Mouse (Mus musculus): Measurements from ENCODE around the gene Rreb1. TPM values are rescaled to one million over a fixed set of nuclear protein-coding genes. Genes with fewer than 3 reads are reported as not detected.
A peak's percentile ranks its signal among the peaks of the same experiment; 100 is the strongest.

The Rreb1 gene
- total and polyA plus RNA-seq, 2 experiments = 9.0 to 12.4 TPM

DNA sequence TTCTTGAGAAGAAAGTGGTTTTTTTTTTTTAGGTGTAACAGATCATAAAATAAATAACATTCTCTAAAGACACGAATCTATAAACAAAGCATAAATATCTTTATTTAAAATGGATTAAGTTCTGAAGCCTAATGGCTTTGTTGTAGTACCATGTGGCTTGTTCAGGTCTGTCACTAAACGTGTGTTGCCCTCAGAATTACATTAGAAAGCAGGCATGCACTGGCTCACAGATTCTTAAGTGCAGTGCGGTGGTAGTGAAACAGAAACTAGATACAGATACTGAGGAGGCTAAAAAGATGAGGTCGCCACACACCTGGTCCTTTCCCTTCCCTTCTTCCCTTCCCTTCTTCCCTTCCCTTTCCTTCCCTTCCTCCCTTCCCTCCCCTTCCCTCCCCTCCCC is 75.2 kb downstream of the Rreb1 start:
- Histone ChIP-seq H3K4me1 (ENCODE audit: control insufficient read depth, insufficient read depth, low read length) (peaks cover 10% of the 10 kb centered on the region), H3K4me3 (ENCODE audit: insufficient read depth, low read depth, low read length) (no peak overlapping the region), H3K79me2 (ENCODE audit: control insufficient read depth, insufficient read depth, low read length) (peaks cover 33% of the 10 kb centered on the region; the same call in 1 of the 2 replicates), H3K27ac (replicated peaks; ENCODE audit: insufficient read depth, low read depth, low read length) (no peak overlapping the region), H3K27me3 (ENCODE audit: control insufficient read depth, insufficient read depth, low read length) (no peaks in the 10 kb centered on the region), H3K9ac (ENCODE audit: low read depth, low read length) (no peak overlapping the region), H3K36me3 (ENCODE audit: control insufficient read depth, insufficient read depth, low read length) (no peaks in the 10 kb centered on the region)
- WGBS = 43% methylated on average over 4 of the region's 4 CpGs
- TF ChIP-seq CTCF (IDR thresholded peaks at IDR 0.05; ENCODE audit: low read depth, low read length) (no peak), POLR2A (IDR thresholded peaks at IDR 0.05; ENCODE audit: extremely low read depth, insufficient read depth, low read length) (no peak)
- DNase-seq (ENCODE audit: extremely low read depth, low read depth, low spot score) = no peak

DNA sequence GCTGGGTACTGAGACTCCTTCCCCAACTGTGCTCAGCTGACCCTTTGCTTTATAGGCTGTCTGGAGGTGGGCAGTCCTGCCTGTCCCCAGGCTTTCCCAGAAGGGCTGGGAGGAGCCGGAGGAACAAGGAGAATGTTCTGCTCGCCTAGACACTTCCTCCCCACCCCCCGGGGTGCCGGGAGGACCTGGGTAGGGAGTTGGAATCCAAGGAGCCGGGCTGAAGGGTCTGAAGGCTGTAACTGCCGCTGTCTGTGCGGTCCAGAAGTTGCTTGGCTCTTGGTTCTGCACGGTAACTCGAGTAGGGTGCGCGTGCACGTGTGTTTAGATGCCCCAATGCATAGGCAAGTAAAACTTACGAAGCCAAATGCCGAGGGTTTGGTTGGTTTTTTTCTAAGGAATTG is 75.8 kb downstream of the Rreb1 start:
- Histone ChIP-seq H3K4me3 (ENCODE audit: insufficient read depth, low read depth, low read length) (0 out of 2 replicates have a peak overlapping the region, but pooled peaks have one; percentile 0), H3K4me1 (ENCODE audit: control insufficient read depth, insufficient read depth, low read length) (peaks cover 11% of the 10 kb centered on the region), H3K27ac (replicated peaks; ENCODE audit: insufficient read depth, low read depth, low read length) (peak overlapping the region; percentile 69), H3K79me2 (ENCODE audit: control insufficient read depth, insufficient read depth, low read length) (peaks cover 27% of the 10 kb centered on the region; the same call in 1 of the 2 replicates), H3K9ac (ENCODE audit: low read depth, low read length) (0 out of 2 replicates have a peak overlapping the region, but pooled peaks have one; percentile 2), H3K27me3 (ENCODE audit: control insufficient read depth, insufficient read depth, low read length) (no peaks in the 10 kb centered on the region), H3K36me3 (ENCODE audit: control insufficient read depth, insufficient read depth, low read length) (no peaks in the 10 kb centered on the region)
- 34% methylated on average over 14 of the region's 14 CpGs for WGBS
- no peak for TF ChIP-seq POLR2A (IDR thresholded peaks at IDR 0.05; ENCODE audit: extremely low read depth, insufficient read depth, low read length)
- no peak for TF ChIP-seq CTCF (IDR thresholded peaks at IDR 0.05; ENCODE audit: low read depth, low read length)
- no peak for DNase-seq (ENCODE audit: extremely low read depth, low read depth, low spot score)

GRCm38 (mm10) chr13:37854455-37855220 is 76.4 kb downstream of the Rreb1 start:
- H3K4me1 ChIP-seq (ENCODE audit: control insufficient read depth, insufficient read depth, low read length) = peaks cover 12% of the 10 kb centered on the region
- peaks cover 26% of the 10 kb centered on the region; the same call in 1 of the 2 replicates for H3K79me2 ChIP-seq (ENCODE audit: control insufficient read depth, insufficient read depth, low read length)
- H3K9ac ChIP-seq (ENCODE audit: low read depth, low read length) = peak overlapping the region; percentile 9; the same call in 1 of the 2 replicates
- 25% methylated on average over 14 of the region's 14 CpGs for WGBS
- H3K4me3 ChIP-seq (ENCODE audit: insufficient read depth, low read depth, low read length) = no peak overlapping the region
- peak overlapping the region; percentile 69 for H3K27ac ChIP-seq (replicated peaks; ENCODE audit: insufficient read depth, low read depth, low read length)
- TF ChIP-seq POLR2A (IDR thresholded peaks at IDR 0.05; ENCODE audit: extremely low read depth, insufficient read depth, low read length) (no peak), CTCF (IDR thresholded peaks at IDR 0.05; ENCODE audit: low read depth, low read length) (no peak)
- no peaks in the 10 kb centered on the region for H3K27me3 ChIP-seq (ENCODE audit: control insufficient read depth, insufficient read depth, low read length)
- no peak for DNase-seq (ENCODE audit: extremely low read depth, low read depth, low spot score)
- no peaks in the 10 kb centered on the region for H3K36me3 ChIP-seq (ENCODE audit: control insufficient read depth, insufficient read depth, low read length)

DNA sequence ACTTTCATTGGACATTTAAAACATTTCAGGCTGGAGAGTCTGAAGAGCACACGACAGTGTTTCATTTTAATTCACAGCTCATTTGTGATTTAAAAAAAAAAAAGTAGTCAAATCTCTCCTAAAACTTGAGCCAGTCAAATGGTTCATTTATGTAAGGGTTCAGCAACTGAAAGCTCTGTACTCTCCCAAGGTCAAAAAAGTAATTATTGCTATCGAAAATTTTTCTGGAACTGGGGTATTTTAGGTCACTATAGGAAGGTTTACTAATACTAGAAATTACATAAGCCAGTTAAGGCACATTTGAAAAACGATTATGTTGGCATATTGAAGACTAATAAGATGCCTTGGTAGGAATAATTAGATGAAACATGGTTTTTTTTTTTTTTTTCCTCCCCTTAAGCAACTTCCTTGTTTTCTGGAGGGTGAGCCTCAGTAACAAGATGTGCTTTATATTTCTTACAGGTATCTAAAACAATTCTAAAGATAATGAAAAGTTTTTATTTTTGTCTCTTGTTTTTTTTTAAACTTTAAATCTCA is 77.1 kb downstream of the Rreb1 start:
- 8% methylated on average over 3 of the region's 3 CpGs for whole genome bisulfite sequencing
- H3K4me3 ChIP-seq (ENCODE audit: insufficient read depth, low read depth, low read length) = no peak overlapping the region

DNA sequence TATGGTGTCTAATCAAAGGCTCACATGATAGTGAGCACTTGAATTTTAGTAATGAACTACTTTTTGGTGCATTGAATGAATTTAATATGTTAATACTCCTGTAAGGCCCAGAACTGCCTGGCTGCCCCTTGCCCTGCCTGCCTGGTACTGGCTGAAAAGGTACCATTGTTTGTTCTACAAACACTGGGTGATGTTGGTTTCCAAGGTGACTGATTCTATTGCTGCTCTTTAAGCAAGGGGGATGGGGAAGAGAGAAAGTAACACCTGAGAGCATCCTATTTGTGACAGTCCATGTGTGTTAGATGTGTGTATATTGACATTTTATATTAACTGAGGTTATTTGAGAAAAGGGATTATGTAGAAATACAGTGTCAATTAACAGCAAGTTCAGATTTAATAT is 77.6 kb downstream of the Rreb1 start:
- Histone ChIP-seq H3K4me3 (ENCODE audit: insufficient read depth, low read depth, low read length) (no peak overlapping the region), H3K79me2 (ENCODE audit: control insufficient read depth, insufficient read depth, low read length) (peaks cover 25% of the 10 kb centered on the region; the same call in 1 of the 2 replicates), H3K36me3 (ENCODE audit: control insufficient read depth, insufficient read depth, low read length) (no peaks in the 10 kb centered on the region), H3K27ac (replicated peaks; ENCODE audit: insufficient read depth, low read depth, low read length) (no peak overlapping the region), H3K27me3 (ENCODE audit: control insufficient read depth, insufficient read depth, low read length) (no peaks in the 10 kb centered on the region), H3K4me1 (ENCODE audit: control insufficient read depth, insufficient read depth, low read length) (peaks cover 12% of the 10 kb centered on the region), H3K9ac (ENCODE audit: low read depth, low read length) (no peak overlapping the region)
- TF ChIP-seq CTCF (IDR thresholded peaks at IDR 0.05; ENCODE audit: low read depth, low read length) = no peak
- TF ChIP-seq POLR2A (IDR thresholded peaks at IDR 0.05; ENCODE audit: extremely low read depth, insufficient read depth, low read length) = no peak
- peak; percentile 89 for DNase-seq (ENCODE audit: extremely low read depth, low read depth, low spot score)

More for the DNA sequence above, 77.1 kb downstream of the Rreb1 start:
- TF ChIP-seq POLR2A (IDR thresholded peaks at IDR 0.05; ENCODE audit: extremely low read depth, insufficient read depth, low read length) = no peak
- TF ChIP-seq CTCF (IDR thresholded peaks at IDR 0.05; ENCODE audit: low read depth, low read length) = no peak
- Histone ChIP-seq H3K9ac (ENCODE audit: low read depth, low read length) (no peak overlapping the region), H3K4me1 (ENCODE audit: control insufficient read depth, insufficient read depth, low read length) (peaks cover 12% of the 10 kb centered on the region), H3K36me3 (ENCODE audit: control insufficient read depth, insufficient read depth, low read length) (no peaks in the 10 kb centered on the region), H3K27ac (replicated peaks; ENCODE audit: insufficient read depth, low read depth, low read length) (peak overlapping the region; percentile 69; the same call in 1 of the 2 replicates), H3K27me3 (ENCODE audit: control insufficient read depth, insufficient read depth, low read length) (no peaks in the 10 kb centered on the region), H3K79me2 (ENCODE audit: control insufficient read depth, insufficient read depth, low read length) (peaks cover 26% of the 10 kb centered on the region; the same call in 1 of the 2 replicates)
- DNase-seq (ENCODE audit: extremely low read depth, low read depth, low spot score) = no peak

Measured in liver, adult 2 months (tissue).